8 mouse cellular contexts compared by ENCODE assay signal in genomic region chr4:133885331-133885730, GRCm38 (mm10). TPM values are rescaled to one million over a fixed set of nuclear protein-coding genes. Genes with fewer than 3 reads are reported as not detected.
DNase-seq lines count a peak whose midpoint lies in the region; ATAC-seq and TF ChIP-seq lines count a peak whose summit lies in the region.

No protein-coding gene starts in this region.

- DNase-seq in hindbrain, postnatal 0 days (ENCODE audit: low spot score), result no peak
- no peak for DNase-seq in hindbrain, embryonic 14.5 days (ENCODE audit: low spot score)
- DNase-seq in cerebellum, postnatal 10 days, result peak; percentile 69 to 73
- no peak for DNase-seq in gastrocnemius, postnatal 14 days
- no peak for DNase-seq in urinary bladder, adult 18-20 months (ENCODE audit: low spot score in 2 of 2)
- no peak for DNase-seq in thymus, postnatal 0 days (ENCODE audit: low spot score)

- H3K27ac ChIP-seq in hindbrain, postnatal 0 days, result no peak overlapping the region
- H3K27ac ChIP-seq in hindbrain, embryonic 14.5 days, result no peak overlapping the region
- H3K27ac ChIP-seq in brown adipose tissue, adult 24 weeks (replicated peaks; ENCODE audit: low read depth, low read length), result no peak overlapping the region
- peak overlapping the region; percentile 83; the same call in 1 of the 2 replicates for H3K27ac ChIP-seq in limb, embryonic 15.5 days

- H3K9ac ChIP-seq in hindbrain, postnatal 0 days (replicated peaks; ENCODE audit: low read length), result no peak overlapping the region
- H3K9ac ChIP-seq in hindbrain, embryonic 14.5 days, result no peak overlapping the region
- 0 out of 2 replicates have a peak overlapping the region, but pooled peaks have one; percentile 14 for H3K9ac ChIP-seq in limb, embryonic 15.5 days

- WGBS in hindbrain, postnatal 0 days, result 74% methylated on average over 4 of the region's 4 CpGs
- WGBS in hindbrain, embryonic 14.5 days, result 82% methylated on average over 4 of the region's 4 CpGs
- 68% methylated on average over 4 of the region's 4 CpGs for WGBS in limb, embryonic 15.5 days

- H3K36me3 ChIP-seq in hindbrain, postnatal 0 days (ENCODE audit: insufficient read depth, low read length), result no peaks in the 10 kb centered on the region
- H3K36me3 ChIP-seq in hindbrain, embryonic 14.5 days (replicated peaks; ENCODE audit: control insufficient read depth, insufficient read depth), result no peaks in the 10 kb centered on the region
- 0 out of 2 replicates have a peak, but pooled peaks cover 3% of the 10 kb centered on the region for H3K36me3 ChIP-seq in limb, embryonic 15.5 days

- H3K4me1 ChIP-seq in hindbrain, postnatal 0 days (ENCODE audit: insufficient read depth, low read length), result no peaks in the 10 kb centered on the region
- no peaks in the 10 kb centered on the region; the same call in 1 of the 2 replicates for H3K4me1 ChIP-seq in hindbrain, embryonic 14.5 days (replicated peaks; ENCODE audit: control insufficient read depth, insufficient read depth, low read length)
- peaks cover 7% of the 10 kb centered on the region for H3K4me1 ChIP-seq in brown adipose tissue, adult 24 weeks (ENCODE audit: control insufficient read depth, insufficient read depth, insufficient read length, low read length)
- peaks cover 35% of the 10 kb centered on the region for H3K4me1 ChIP-seq in limb, embryonic 15.5 days

- no peaks in the 10 kb centered on the region for H3K9me3 ChIP-seq in hindbrain, postnatal 0 days (ENCODE audit: low read length)
- H3K9me3 ChIP-seq in hindbrain, embryonic 14.5 days (ENCODE audit: control insufficient read depth, low read length), result no peaks in the 10 kb centered on the region
- H3K9me3 ChIP-seq in limb, embryonic 15.5 days, result no peaks in the 10 kb centered on the region

- intact Hi-C loops in gastrocnemius, postnatal 14 days (cut with DNase I; ENCODE audit: low total_unique reads), result no loop called here

- no peaks in the 10 kb centered on the region for H3K27me3 ChIP-seq in hindbrain, postnatal 0 days (ENCODE audit: insufficient read depth, low read length)
- H3K27me3 ChIP-seq in hindbrain, embryonic 14.5 days (ENCODE audit: control insufficient read depth, insufficient read depth, low read length), result no peaks in the 10 kb centered on the region
- no peaks in the 10 kb centered on the region for H3K27me3 ChIP-seq in limb, embryonic 15.5 days

- ATAC-seq in hindbrain, postnatal 0 days, result no peak
- no peak for ATAC-seq in hindbrain, embryonic 14.5 days (ENCODE audit: low FRiP score)
- no peak for ATAC-seq in limb, embryonic 15.5 days (ENCODE audit: insufficient number of reproducible peaks, low FRiP score, low TSS enrichment, low read depth)

- H3K4me3 ChIP-seq in hindbrain, postnatal 0 days (ENCODE audit: low read length), result no peak overlapping the region
- no peak overlapping the region for H3K4me3 ChIP-seq in hindbrain, embryonic 14.5 days (replicated peaks; ENCODE audit: low read length)
- H3K4me3 ChIP-seq in brown adipose tissue, adult 24 weeks (ENCODE audit: insufficient read depth, low read depth, low read length), result 0 out of 2 replicates have a peak overlapping the region, but pooled peaks have one; percentile 9
- H3K4me3 ChIP-seq in limb, embryonic 15.5 days, result peak overlapping the region; percentile 87; the same call in 1 of the 2 replicates

- TF ChIP-seq CTCF in hindbrain, postnatal 0 days (IDR thresholded peaks at IDR 0.05; ENCODE audit: low read depth), result no peak

- peak overlapping the region; percentile 84 for H3K4me2 ChIP-seq in hindbrain, postnatal 0 days (ENCODE audit: low read depth, low read length)
- no peak overlapping the region for H3K4me2 ChIP-seq in hindbrain, embryonic 14.5 days (replicated peaks)
- peak overlapping the region; percentile 96 for H3K4me2 ChIP-seq in limb, embryonic 15.5 days

RNA-seq across cellular contexts. Expression of gene Rps6ka1, which starts 2.3 kb away (rescaled TPM):
- total RNA-seq in hindbrain, postnatal 0 days (2014; rRNA removed), result 28.0 and 31.1 TPM in 2 replicates
- 20.4 and 22.6 TPM in 2 replicates for polyA plus RNA-seq in hindbrain, postnatal 0 days (2015; fragmentation: Nextera tagmentation; extraction: Ambion mirVana)
- 25.3 and 25.7 TPM in 2 replicates for polyA plus RNA-seq in hindbrain, embryonic 14.5 days (2014; fragmentation: Nextera tagmentation; extraction: Ambion mirVana)
- 3.3 and 4.2 TPM in 2 replicates for polyA plus RNA-seq in brown adipose tissue, adult 24 weeks (2012; ENCODE audit: insufficient read depth, insufficient read length, missing spikeins)
- polyA plus RNA-seq in limb, embryonic 15.5 days (2015; fragmentation: Nextera tagmentation; extraction: Ambion mirVana), result 31.5 and 35.6 TPM in 2 replicates
- total RNA-seq in gastrocnemius, postnatal 14 days (2021), result 1 to 10 TPM; 5.0 to 5.4 TPM
- 37.3 and 38.8 TPM in 2 replicates for polyA plus RNA-seq in thymus, postnatal 0 days (2015; fragmentation: Nextera tagmentation; extraction: Ambion mirVana)

Comparison
In these comparisons a context has a peak if more than half of its experiments do, and no peak if none do; other contexts are left out.
1. DNase-seq: peak in cerebellum, postnatal 10 days (2 of 2); none in hindbrain, postnatal 0 days (single experiment), hindbrain, embryonic 14.5 days (single experiment), gastrocnemius, postnatal 14 days (single experiment), urinary bladder, adult 18-20 months (0 of 2) and thymus, postnatal 0 days (single experiment).
2. H3K4me3 ChIP-seq: peak in brown adipose tissue, adult 24 weeks (single experiment) and limb, embryonic 15.5 days (single experiment); none in hindbrain, postnatal 0 days (single experiment) and hindbrain, embryonic 14.5 days (single experiment).